Mouse (Mus musculus): ENCODE results near the gene Olfr122.

DNA sequence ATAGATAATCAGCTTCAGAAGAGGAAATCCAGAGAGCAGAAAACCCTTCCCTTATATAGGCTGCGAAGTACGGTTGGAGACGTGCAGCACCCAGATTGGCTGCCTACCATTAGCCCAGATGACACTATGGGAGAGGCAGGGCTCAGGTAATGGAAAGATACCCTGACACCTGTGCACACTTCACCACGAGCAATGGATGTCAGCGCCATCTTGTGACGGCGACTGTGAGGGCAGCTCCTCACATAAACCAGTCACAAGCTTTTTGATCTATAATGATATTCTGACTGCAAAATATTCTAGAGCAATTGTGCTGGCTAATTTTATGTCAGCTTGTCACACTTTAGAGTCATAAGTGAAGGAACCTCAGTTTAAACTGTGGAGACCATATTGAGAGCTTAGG, 30.3 kb upstream of the Olfr122 start:
- TF ChIP-seq EP300 (optimal IDR thresholded peaks at IDR 0.05) (no peak), CTCF (IDR thresholded peaks at IDR 0.05; ENCODE audit: low read depth) (no peak)

Measured in stomach, postnatal 0 days (tissue).